Mouse (Mus musculus) erythroblast, embryonic 14.5 days (primary cell): ENCODE data around the gene Srbd1.

Source experiments
- GATA1 ChIP-seq: IDR thresholded peaks from 2 replicates; pipeline ENCODE4 v1.6.1; 2012; ENCODE audit warnings: low read length, inconsistent platforms, mixed read lengths
- TAL1 ChIP-seq: IDR thresholded peaks from 3 replicates; pipeline ENCODE4 v1.6.1; 2012; ENCODE audit warnings: low read length, inconsistent platforms, mixed read lengths

DNA sequence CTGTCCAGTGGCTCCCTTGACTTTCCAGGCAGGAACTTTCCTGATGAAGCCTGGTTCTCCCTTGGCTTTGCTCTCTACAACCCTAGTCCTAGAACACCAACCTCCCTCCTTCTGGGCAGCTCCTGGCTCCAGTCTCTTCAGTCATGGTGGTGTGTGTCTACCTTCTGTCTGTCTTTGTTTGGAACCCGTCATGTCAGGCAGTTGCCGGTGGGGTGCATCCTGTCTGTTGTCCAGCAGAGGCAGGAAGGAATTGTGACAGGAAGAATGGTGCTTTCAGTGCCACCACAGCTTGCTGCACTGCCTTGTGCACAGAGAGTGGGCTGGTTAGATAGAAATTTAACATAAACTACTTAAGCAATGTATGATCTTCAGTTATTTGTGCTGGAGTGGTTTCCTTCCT, 38.8 kb upstream of the Srbd1 start:
- TF ChIP-seq GATA1 (no peak), TAL1 (no peak)
